Mouse (Mus musculus): ENCODE measurements around the gene Tram2.

DNA sequence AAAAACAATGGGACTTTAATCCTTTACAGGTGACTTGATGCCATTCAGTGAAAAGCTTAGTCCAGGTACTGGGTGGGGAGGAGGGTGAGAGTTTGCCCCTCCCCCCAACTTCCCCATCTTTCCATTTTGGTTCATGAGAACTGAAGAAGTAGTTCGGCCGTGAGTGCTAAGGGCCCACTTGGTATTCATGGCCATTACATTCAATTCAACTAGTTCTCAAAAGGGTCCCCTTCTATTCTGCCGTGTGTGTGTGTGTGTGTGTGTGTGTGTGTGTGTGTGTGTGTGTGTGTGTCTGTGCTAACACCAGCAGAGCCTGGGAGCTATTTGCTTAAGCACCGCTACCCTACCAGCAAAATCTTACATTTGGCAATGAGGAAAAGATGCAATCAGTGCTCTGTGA lies 94.4 kb downstream of the Tram2 start:
- TF ChIP-seq POLR2A (IDR thresholded peaks at IDR 0.05; ENCODE audit: insufficient read depth, low read depth, low read length) (no peak), CTCF (IDR thresholded peaks at IDR 0.05) (no peak)
